Mouse (Mus musculus) urinary bladder, postnatal 36 days (tissue): ENCODE measurements at regions not wholly inside any gene's neighbourhood (a gene's known extent, or its start where the extent isn't known, plus 50 kb on each side); places are given as distances from the start of the nearest gene placed in this dataset.

Experiments used
- DNase-seq, 2 experiments: peaks; one replicate each; pipeline ENCODE4 v3.0.0; 2022; ENCODE audit warnings: low spot score in 2 of 2, mixed read lengths in 1 of 2

DNA sequence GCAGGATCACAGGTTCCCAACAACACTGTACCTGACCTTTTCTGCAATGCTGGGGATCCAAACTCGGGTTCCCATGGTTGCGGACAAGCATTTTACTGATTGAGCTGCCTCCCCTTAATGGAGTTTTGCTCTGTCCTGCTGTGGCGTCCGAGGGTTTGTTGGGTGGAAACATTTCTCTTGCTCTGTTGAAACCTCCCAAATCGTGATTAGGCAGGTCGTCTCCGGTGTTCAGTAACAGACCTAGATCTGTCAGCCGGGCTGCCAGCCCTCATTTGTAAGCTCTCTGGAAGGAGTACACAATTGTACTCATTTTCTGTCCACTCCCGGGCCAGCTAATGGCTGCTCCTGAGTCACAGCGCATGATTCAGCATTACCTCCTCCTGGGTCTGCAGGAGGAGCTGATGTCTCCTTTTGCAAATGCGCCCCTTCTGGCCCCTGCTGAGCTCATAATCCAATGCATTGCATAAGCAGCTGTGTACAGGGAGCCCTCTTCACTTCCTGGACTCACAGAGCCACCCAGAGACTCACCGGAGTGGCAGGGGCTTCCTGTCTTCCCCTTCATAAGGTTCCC, 49.8 kb upstream of the Sipa1l2 start:
- DNase-seq: peak; percentile 58 to 66
